Mouse (Mus musculus): ENCODE measurements around the gene Prrc2b. TPM values are rescaled to one million over a fixed set of nuclear protein-coding genes. Genes with fewer than 3 reads are reported as not detected.

Prrc2b gene
- polyA plus RNA-seq, 1 experiment from 2014 or later, result 30.4 TPM

GRCm38 (mm10) chr2:32131866-32132566 is 18.9 kb upstream of the Prrc2b start:
- peaks cover 9% of the 10 kb centered on the region; the same call in 1 of the 2 replicates for H3K4me1 ChIP-seq (ENCODE audit: insufficient read depth, low read length)
- 0 out of 2 replicates have a peak overlapping the region, but pooled peaks have one; percentile 8 for H3K4me2 ChIP-seq (replicated peaks; ENCODE audit: low read depth, low read length)
- no peak overlapping the region for H3K27ac ChIP-seq (ENCODE audit: low read length)
- no peak for ATAC-seq (ENCODE audit: low FRiP score, low TSS enrichment)
- no peaks in the 10 kb centered on the region for H3K27me3 ChIP-seq (ENCODE audit: insufficient read depth, low read length)
- no peaks in the 10 kb centered on the region for H3K36me3 ChIP-seq (ENCODE audit: insufficient read depth, low read length)
- WGBS, result 63% methylated on average over 6 of the region's 6 CpGs
- no peak overlapping the region for H3K4me3 ChIP-seq (ENCODE audit: low read length)
- H3K9me3 ChIP-seq (ENCODE audit: low read length), result no peaks in the 10 kb centered on the region
- no peak overlapping the region for H3K9ac ChIP-seq (replicated peaks; ENCODE audit: low read length)

GRCm38 (mm10) chr2:32132567-32132992 is 18.3 kb upstream of the Prrc2b start:
- no peak; the same call in 1 of the 2 replicates for ATAC-seq (ENCODE audit: low FRiP score, low TSS enrichment)
- 1% methylated on average over 12 of the region's 12 CpGs for WGBS
- Histone ChIP-seq H3K4me3 (ENCODE audit: low read length) (no peak overlapping the region), H3K9me3 (ENCODE audit: low read length) (no peaks in the 10 kb centered on the region), H3K4me2 (replicated peaks; ENCODE audit: low read depth, low read length) (0 out of 2 replicates have a peak overlapping the region, but pooled peaks have one; percentile 8), H3K4me1 (ENCODE audit: insufficient read depth, low read length) (peaks cover 13% of the 10 kb centered on the region; the same call in 1 of the 2 replicates), H3K27ac (ENCODE audit: low read length) (no peak overlapping the region), H3K9ac (replicated peaks; ENCODE audit: low read length) (no peak overlapping the region), H3K27me3 (ENCODE audit: insufficient read depth, low read length) (no peaks in the 10 kb centered on the region), H3K36me3 (ENCODE audit: insufficient read depth, low read length) (no peaks in the 10 kb centered on the region)

GRCm38 (mm10) chr2:32134039-32134438 is 16.8 kb upstream of the Prrc2b start:
- no peak overlapping the region for H3K4me3 ChIP-seq (ENCODE audit: low read length)
- peak; percentile 10; the same call in 1 of the 2 replicates for ATAC-seq (ENCODE audit: low FRiP score, low TSS enrichment)
- WGBS, result 5% methylated on average over 2 of the region's 2 CpGs
- H3K36me3 ChIP-seq (ENCODE audit: insufficient read depth, low read length), result no peaks in the 10 kb centered on the region
- peaks cover 18% of the 10 kb centered on the region; the same call in 1 of the 2 replicates for H3K4me1 ChIP-seq (ENCODE audit: insufficient read depth, low read length)
- no peak overlapping the region for H3K9ac ChIP-seq (replicated peaks; ENCODE audit: low read length)
- H3K27ac ChIP-seq (ENCODE audit: low read length), result no peak overlapping the region
- no peaks in the 10 kb centered on the region for H3K9me3 ChIP-seq (ENCODE audit: low read length)
- no peaks in the 10 kb centered on the region for H3K27me3 ChIP-seq (ENCODE audit: insufficient read depth, low read length)
- H3K4me2 ChIP-seq (replicated peaks; ENCODE audit: low read depth, low read length), result no peak overlapping the region

- no peaks in the 10 kb centered on the region for H3K36me3 ChIP-seq (ENCODE audit: insufficient read depth, low read length)
- peaks cover 10% of the 10 kb centered on the region; the same call in 1 of the 2 replicates for H3K4me1 ChIP-seq (ENCODE audit: insufficient read depth, low read length)
- H3K9ac ChIP-seq (replicated peaks; ENCODE audit: low read length), result peak overlapping the region; percentile 87
- no peaks in the 10 kb centered on the region for H3K27me3 ChIP-seq (ENCODE audit: insufficient read depth, low read length)
- WGBS, result under 1% methylated on average over 40 of the region's 40 CpGs
- H3K4me3 ChIP-seq (ENCODE audit: low read length), result peak overlapping the region; percentile 71
- peak overlapping the region; percentile 89 for H3K4me2 ChIP-seq (replicated peaks; ENCODE audit: low read depth, low read length)
- no peaks in the 10 kb centered on the region for H3K9me3 ChIP-seq (ENCODE audit: low read length)
- H3K27ac ChIP-seq (ENCODE audit: low read length), result peak overlapping the region; percentile 95
- peak; percentile 95 for ATAC-seq (ENCODE audit: low FRiP score, low TSS enrichment)
These were observed 13.1 kb upstream of the Prrc2b start for GRCm38 (mm10) chr2:32137667-32138266.

- WGBS, result 72% methylated on average over 5 of the region's 5 CpGs
- ATAC-seq (ENCODE audit: low FRiP score, low TSS enrichment), result no peak
- H3K36me3 ChIP-seq (ENCODE audit: insufficient read depth, low read length), result no peaks in the 10 kb centered on the region
These were observed 11.5 kb upstream of the Prrc2b start for GRCm38 (mm10) chr2:32139377-32139776.

GRCm38 (mm10) chr2:32140498-32140934 is 10.4 kb upstream of the Prrc2b start:
- 19% methylated on average over 4 of the region's 4 CpGs for WGBS
- no peaks in the 10 kb centered on the region for H3K27me3 ChIP-seq (ENCODE audit: insufficient read depth, low read length)
- H3K4me1 ChIP-seq (ENCODE audit: insufficient read depth, low read length), result peaks cover 9% of the 10 kb centered on the region; the same call in 1 of the 2 replicates
- H3K9ac ChIP-seq (replicated peaks; ENCODE audit: low read length), result no peak overlapping the region; the same call in 1 of the 2 replicates
- H3K9me3 ChIP-seq (ENCODE audit: low read length), result no peaks in the 10 kb centered on the region
- no peaks in the 10 kb centered on the region for H3K36me3 ChIP-seq (ENCODE audit: insufficient read depth, low read length)
- no peak overlapping the region for H3K4me3 ChIP-seq (ENCODE audit: low read length)
- H3K4me2 ChIP-seq (replicated peaks; ENCODE audit: low read depth, low read length), result no peak overlapping the region
- no peak for ATAC-seq (ENCODE audit: low FRiP score, low TSS enrichment)
- no peak overlapping the region for H3K27ac ChIP-seq (ENCODE audit: low read length)

More at GRCm38 (mm10) chr2:32139377-32139776, 11.5 kb upstream of the Prrc2b start:
- Histone ChIP-seq H3K4me1 (ENCODE audit: insufficient read depth, low read length) (peaks cover 9% of the 10 kb centered on the region; the same call in 1 of the 2 replicates), H3K27ac (ENCODE audit: low read length) (no peak overlapping the region), H3K9me3 (ENCODE audit: low read length) (no peaks in the 10 kb centered on the region), H3K9ac (replicated peaks; ENCODE audit: low read length) (no peak overlapping the region), H3K4me2 (replicated peaks; ENCODE audit: low read depth, low read length) (no peak overlapping the region), H3K4me3 (ENCODE audit: low read length) (no peak overlapping the region), H3K27me3 (ENCODE audit: insufficient read depth, low read length) (no peaks in the 10 kb centered on the region)

- no peaks in the 10 kb centered on the region for H3K27me3 ChIP-seq (ENCODE audit: insufficient read depth, low read length)
- ATAC-seq (ENCODE audit: low FRiP score, low TSS enrichment), result no peak
- no peaks in the 10 kb centered on the region for H3K9me3 ChIP-seq (ENCODE audit: low read length)
- H3K27ac ChIP-seq (ENCODE audit: low read length), result no peak overlapping the region
- H3K4me3 ChIP-seq (ENCODE audit: low read length), result no peak overlapping the region
- H3K4me2 ChIP-seq (replicated peaks; ENCODE audit: low read depth, low read length), result no peak overlapping the region
- no peak overlapping the region for H3K9ac ChIP-seq (replicated peaks; ENCODE audit: low read length)
- peaks cover 9% of the 10 kb centered on the region; the same call in 1 of the 2 replicates for H3K4me1 ChIP-seq (ENCODE audit: insufficient read depth, low read length)
- H3K36me3 ChIP-seq (ENCODE audit: insufficient read depth, low read length), result no peaks in the 10 kb centered on the region
- 62% methylated on average over 6 of the region's 6 CpGs for WGBS
These were observed 9.3 kb upstream of the Prrc2b start for GRCm38 (mm10) chr2:32141602-32142001.

- Histone ChIP-seq H3K9ac (replicated peaks; ENCODE audit: low read length) (no peak overlapping the region), H3K4me3 (ENCODE audit: low read length) (no peak overlapping the region), H3K4me2 (replicated peaks; ENCODE audit: low read depth, low read length) (no peak overlapping the region), H3K27ac (ENCODE audit: low read length) (no peak overlapping the region), H3K4me1 (ENCODE audit: insufficient read depth, low read length) (peaks cover 5% of the 10 kb centered on the region; the same call in 1 of the 2 replicates), H3K9me3 (ENCODE audit: low read length) (no peaks in the 10 kb centered on the region), H3K36me3 (ENCODE audit: insufficient read depth, low read length) (no peaks in the 10 kb centered on the region), H3K27me3 (ENCODE audit: insufficient read depth, low read length) (no peaks in the 10 kb centered on the region)
- ATAC-seq (ENCODE audit: low FRiP score, low TSS enrichment), result no peak
- 56% methylated on average over 6 of the region's 6 CpGs for WGBS
These were observed 8.5 kb upstream of the Prrc2b start for GRCm38 (mm10) chr2:32142368-32142767.

- H3K4me3 ChIP-seq (ENCODE audit: low read length), result no peak overlapping the region
- no peak for ATAC-seq (ENCODE audit: low FRiP score, low TSS enrichment)
- no peaks in the 10 kb centered on the region for H3K36me3 ChIP-seq (ENCODE audit: insufficient read depth, low read length)
- H3K4me1 ChIP-seq (ENCODE audit: insufficient read depth, low read length), result no peaks in the 10 kb centered on the region
- 85% methylated on average over 5 of the region's 5 CpGs for WGBS
- H3K9me3 ChIP-seq (ENCODE audit: low read length), result no peaks in the 10 kb centered on the region
- H3K4me2 ChIP-seq (replicated peaks; ENCODE audit: low read depth, low read length), result no peak overlapping the region
- H3K27ac ChIP-seq (ENCODE audit: low read length), result no peak overlapping the region
- H3K27me3 ChIP-seq (ENCODE audit: insufficient read depth, low read length), result no peaks in the 10 kb centered on the region
- H3K9ac ChIP-seq (replicated peaks; ENCODE audit: low read length), result no peak overlapping the region
These were observed 6.2 kb upstream of the Prrc2b start for GRCm38 (mm10) chr2:32144633-32145032.
